Mouse (Mus musculus) embryonic fibroblast, embryonic 13.5 days (primary cell): ENCODE results near the gene Mpzl2.

Experiments used
- CTCF ChIP-seq: IDR thresholded peaks from 2 replicates; pipeline ENCODE4 v1.5.1; 2011; ENCODE audit warnings: mild to moderate bottlenecking, control low read depth, low read length, moderate library complexity, borderline replicate concordance; ENCODE audit not compliant: insufficient read depth
- POLR2A ChIP-seq: IDR thresholded peaks from 2 replicates; pipeline ENCODE4 v1.6.1; 2011; ENCODE audit warnings: low read depth, mild to moderate bottlenecking, control low read depth, low read length, moderate library complexity

DNA sequence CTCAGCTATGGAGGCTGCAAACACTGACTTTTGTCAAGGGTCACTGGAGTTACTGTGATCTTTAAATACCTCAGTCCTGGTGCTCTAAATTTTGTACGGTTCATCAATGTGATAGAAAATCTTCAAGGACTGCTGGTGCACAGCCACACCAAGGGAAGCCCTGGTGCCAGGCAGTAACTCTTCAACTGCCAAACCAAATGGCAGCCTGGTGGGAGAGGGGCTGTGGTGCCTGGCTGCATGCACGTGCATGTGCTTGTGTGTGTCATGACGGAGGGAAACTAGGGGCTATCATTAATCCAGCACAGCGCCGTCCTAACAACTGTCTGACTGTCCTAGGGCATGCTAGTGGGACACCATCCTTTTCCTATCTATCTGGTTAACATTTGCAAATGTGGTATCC lies 39.8 kb upstream of the Mpzl2 start:
- TF ChIP-seq CTCF (no peak), POLR2A (no peak)
